Mouse (Mus musculus) c-Kit-positive CD71-positive TER-119-negative erythroid progenitor cells, embryonic 14.5 days (primary cell): ENCODE measurements around the gene Ttbk2.
A peak's percentile ranks its signal among the peaks of the same experiment; 100 is the strongest.

Experiments used
- DNase-seq: peaks from one replicate; pipeline ENCODE4 v3.0.0-alpha.2; 2013; ENCODE audit warnings: low read depth

Ttbk2 gene

DNA sequence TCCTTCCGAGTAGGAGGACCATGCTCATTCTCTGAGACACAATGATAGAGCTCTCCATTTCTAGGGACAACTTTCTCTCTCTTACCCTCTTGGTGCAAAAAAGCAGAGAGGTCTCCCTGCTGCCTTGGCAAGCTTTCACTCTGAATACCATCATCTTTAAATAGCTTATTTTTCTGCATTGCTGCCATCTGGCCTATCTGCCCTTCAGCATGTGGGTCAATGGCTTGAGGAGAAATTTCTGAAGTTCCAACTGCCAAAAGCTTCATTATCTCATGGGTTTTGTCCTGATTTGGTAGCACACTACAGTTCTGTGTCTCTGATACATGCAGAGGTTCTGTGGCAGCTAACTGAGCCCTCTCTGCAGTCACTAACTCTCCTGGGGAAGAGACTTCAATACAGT is 104.9 kb downstream of the Ttbk2 start:
- no peak for DNase-seq

GRCm38 (mm10) chr2:120731877-120732530 is 118.4 kb downstream of the Ttbk2 start:
- DNase-seq, result peak; percentile 10

DNA sequence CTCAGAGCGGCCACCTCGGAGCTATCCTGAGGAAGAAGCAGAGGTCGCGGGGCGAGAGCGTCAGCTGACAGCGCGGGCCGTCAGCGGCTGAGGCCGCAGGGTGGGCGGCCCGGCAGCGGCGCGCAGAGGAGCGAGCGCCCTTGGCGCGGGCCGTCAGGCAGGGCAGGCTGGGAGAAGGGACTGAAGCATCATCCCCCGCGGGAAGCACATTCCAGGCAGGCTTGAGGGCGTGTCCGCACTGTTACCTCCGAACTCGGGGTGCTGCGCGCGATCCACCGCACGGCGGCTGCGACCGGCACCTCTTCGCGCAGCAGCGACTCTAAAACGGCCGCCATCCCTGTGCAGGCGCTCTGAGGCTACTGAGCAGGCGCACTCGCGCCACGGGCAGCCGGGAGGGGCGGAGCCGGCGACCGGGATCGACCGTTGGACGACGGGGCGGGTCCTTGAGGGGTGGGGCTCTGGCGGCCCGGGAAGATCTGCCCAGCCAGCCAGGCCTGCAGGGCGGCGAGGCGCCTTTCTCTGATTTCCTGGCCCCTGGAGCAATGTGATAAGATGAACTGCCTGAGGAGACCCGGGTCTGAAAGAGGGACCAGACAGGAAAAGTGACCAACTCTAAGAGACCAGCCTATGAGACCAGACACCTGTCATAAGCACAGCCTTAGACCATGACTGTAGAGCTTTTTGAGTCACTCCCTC is 119.1 kb downstream of the Ttbk2 start:
- DNase-seq, result peak; percentile 89

GRCm38 (mm10) chr2:120730639-120731166 is 119.7 kb downstream of the Ttbk2 start:
- peak; percentile 9 for DNase-seq

DNA sequence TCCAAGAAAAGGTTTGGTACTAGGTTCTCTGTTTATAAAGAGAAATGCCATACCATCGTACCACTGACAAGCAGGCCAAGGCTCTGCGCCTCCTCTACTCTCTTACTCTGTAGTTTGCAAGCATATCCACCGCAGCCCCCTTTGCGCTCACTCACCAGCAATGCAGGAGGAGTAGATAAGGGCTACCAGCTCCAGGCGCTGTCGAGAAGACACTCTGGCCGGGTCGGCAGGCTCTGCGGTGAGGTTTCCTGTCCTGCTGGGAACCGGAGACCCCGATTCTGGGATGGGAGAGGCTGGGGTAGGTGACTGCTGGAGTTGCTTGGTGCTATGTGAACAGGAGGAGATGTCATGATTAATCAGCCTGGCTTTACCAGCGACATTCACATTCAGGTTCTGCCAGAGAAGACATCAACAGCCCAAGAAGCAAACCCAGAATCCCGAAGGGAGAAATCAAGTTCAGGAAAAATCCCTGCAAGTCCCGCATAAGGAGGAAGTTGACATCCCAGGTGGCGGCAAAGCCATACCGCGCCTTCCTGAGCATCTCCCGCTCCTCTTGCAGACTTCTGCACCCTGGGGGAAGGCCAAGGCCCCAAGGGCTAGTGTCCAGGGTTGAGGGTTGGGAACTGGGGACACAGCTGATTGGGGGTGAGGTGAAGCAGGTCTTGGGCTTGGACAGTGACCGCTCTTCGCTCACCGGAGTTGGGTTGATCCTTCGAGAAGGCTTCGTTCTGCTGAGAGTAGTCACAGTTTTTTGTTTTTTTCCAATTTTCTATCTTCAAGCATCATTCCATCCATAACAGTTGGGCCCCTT is 120.4 kb downstream of the Ttbk2 start:
- DNase-seq, result peak; percentile 34

DNA sequence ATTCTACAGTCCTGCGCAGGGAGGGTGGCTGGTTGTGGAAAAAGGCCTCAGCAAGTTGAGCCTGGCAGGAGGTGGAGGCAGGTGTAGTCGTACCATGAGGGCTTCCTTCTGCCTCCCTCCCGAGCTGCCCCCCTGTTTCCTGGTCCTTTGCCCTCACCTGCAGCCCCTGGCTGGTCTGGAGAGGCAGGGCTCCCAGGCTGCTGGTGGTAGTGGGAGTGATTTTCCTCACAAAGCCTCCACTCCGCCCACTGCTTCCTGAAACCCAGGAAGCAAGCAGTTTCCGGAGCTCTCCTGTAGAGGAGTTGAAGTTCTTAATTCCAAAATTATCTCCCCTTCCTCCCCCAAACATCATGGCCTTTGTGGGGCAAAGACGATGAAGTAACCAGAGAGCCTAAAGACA is 126.2 kb downstream of the Ttbk2 start:
- no peak for DNase-seq

DNA sequence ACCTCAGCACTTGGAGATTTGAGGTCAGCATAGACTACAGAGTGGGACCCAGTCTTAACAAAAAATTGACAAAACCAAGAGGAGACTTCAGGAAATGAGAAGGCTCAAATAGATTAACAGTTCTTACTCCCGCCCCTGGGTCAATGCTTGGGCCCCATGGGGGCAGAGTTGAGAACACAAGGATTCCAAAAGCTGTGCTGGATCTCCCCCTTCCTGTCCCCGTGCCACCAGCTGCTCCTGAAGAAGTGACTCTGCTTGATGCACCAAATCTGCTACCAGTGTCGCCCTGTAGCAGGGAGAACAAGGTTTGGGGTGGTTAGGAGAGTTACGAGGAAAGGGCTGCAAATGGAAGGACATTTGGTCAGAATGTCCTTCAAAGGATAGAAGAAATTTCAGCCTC is 126.8 kb downstream of the Ttbk2 start:
- no peak for DNase-seq

DNA sequence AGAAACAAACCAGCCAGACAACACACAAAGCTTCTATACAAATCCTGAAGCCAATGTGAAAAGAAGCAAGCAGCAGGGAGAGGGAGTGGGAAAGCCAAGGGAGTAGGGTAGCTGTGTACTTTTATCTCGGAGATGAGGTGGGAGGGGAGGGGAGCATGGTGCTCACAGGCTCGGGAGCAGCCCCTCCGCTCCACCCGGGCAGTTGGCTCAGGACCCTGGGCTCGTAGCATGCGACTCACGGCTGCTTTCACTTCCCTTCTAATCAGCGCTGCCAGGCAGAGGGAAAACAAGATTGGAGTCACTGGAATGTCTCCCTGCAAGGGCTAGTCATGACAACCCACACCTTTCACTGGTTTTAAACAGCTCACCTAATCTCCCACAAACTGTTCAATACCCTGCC is 127.9 kb downstream of the Ttbk2 start:
- DNase-seq, result no peak

GRCm38 (mm10) chr2:120721911-120722310 is 128.5 kb downstream of the Ttbk2 start:
- DNase-seq, result no peak

DNA sequence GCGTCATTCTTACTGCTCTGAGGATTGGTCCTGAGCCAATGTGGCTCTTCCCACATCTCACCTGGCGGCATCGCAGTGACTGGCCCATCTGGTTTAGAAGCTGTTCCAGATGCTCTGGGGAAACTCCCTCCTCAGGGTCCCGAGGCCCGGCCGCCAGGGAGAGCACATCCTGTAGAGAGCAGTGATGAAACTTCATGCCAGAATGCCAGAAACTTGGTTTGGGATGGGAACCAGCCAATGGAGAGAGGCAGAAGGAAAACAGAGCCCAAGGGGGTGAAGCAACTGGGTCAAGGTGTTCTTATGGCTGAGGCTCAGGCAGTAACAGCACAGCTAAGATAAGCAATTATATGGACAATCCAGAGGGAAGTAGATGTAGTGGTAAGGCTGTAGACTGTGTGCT is 129.6 kb downstream of the Ttbk2 start:
- DNase-seq, result no peak

DNA sequence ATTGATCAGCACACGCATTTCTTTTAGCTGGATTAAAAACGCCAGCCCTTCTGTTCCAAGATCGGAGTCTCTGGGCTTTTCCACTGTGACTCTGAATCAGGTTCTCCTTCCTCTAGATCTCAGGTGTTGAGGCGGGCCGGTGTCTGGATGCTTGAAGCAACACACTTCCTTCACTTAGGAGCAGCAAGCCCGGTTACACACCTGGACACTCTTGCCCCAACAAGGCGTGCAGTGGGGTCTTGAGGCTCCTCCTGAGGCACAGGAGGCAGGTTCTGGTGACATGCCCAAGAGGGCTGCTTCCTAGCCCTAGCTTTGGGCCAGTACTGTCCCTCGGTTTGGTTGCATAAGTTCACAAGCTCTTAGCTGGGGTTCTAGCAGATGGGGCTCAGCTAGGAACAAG is 131.9 kb downstream of the Ttbk2 start:
- DNase-seq, result no peak

GRCm38 (mm10) chr2:120713441-120713840 is 137.0 kb downstream of the Ttbk2 start:
- DNase-seq, result no peak

DNA sequence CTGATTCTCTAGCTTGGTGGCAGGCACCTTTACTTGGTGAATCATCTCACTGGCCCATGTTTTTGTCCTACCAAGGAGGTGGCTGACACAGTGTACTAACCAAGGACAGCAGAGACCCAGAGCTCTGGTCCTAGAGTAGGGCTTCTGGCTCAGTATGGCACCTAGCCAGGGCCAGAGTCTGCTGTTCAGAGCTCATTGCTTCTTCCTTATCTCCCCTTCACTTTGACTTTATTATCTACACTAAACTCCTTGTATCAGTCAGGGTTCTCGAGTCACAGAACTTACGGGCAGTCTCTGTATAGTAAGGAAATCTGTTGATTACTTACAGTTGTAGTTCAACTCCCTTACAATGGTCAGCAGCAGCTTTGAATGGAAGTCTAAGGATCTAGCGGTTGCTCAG is 139.5 kb downstream of the Ttbk2 start:
- DNase-seq, result peak; percentile 11

GRCm38 (mm10) chr2:120710154-120710553 is 140.2 kb downstream of the Ttbk2 start:
- DNase-seq, result no peak

GRCm38 (mm10) chr2:120707041-120707440 is 143.4 kb downstream of the Ttbk2 start:
- no peak for DNase-seq

DNA sequence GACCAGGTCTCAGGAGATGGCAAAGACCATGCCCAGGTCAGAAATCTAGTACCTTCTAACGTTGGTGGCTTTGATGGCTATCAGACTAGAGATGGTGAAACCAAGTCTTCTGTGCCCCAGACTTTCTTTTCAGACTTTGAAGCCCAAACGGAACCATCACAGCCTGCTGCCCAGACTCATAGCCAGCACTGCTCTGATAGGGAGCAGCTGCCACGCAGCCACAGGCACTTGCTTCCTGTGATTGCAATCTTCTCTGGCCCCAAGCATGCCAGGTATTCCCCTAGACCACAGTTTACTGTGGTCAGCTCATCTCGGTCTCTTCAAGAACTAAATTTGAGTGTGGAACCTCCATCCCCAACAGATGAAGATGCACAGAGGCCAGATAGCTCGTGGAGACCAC is 147.7 kb downstream of the Ttbk2 start:
- DNase-seq, result no peak

DNA sequence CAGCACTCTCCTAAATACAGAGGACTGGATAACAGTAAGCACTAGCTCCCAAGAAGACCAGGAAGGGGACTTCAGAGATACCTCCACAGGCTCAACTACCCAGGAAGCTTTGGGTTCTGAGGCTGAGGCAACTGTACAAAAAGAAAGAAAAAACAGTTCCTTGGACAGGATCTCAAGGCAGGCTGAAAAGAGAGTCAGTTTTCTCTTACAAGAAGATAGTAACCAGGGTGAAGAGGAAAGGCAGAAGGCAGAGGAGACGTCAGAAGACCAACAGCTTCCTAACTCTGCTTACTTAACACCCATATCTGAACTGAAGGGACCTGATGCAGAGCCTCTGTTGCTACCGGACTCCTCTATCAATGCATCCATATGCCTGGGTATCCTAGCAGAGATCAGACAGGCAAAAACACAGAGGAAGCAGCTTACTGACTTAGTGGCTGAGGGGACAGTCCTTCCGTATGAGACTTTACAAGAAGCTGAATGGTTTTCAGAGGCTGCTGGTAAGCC is 150.0 kb downstream of the Ttbk2 start:
- no peak for DNase-seq

GRCm38 (mm10) chr2:120697767-120698166 is 152.6 kb downstream of the Ttbk2 start:
- peak; percentile 34 for DNase-seq
